Mouse (Mus musculus) midbrain, embryonic 16.5 days (tissue): ENCODE measurements around the gene Ptk6. TPM values are rescaled to one million over a fixed set of nuclear protein-coding genes. Genes with fewer than 3 reads are reported as not detected.

Source experiments
- ATAC-seq: fragments of 200-750 bp; cut with Nextera tagmentation; 2 replicates; pipeline ENCODE4 v1.8.0; 2017; ENCODE audit warnings: moderate TSS enrichment
- H3K27ac ChIP-seq: fragments of 300-500 bp; sonication (generic); 2 replicates; pipeline ENCODE4 v1.5.1; 2014; ENCODE audit warnings: mild to moderate bottlenecking, low read length, mixed read lengths
- H3K27me3 ChIP-seq: fragments of 300-500 bp; sonication (generic); 2 replicates; pipeline ENCODE4 v1.6.1; 2014; ENCODE audit warnings: low read depth, low read length, mixed read lengths; ENCODE audit not compliant: control insufficient read depth, insufficient read depth
- H3K36me3 ChIP-seq: fragments of 300-500 bp; sonication (generic); 2 replicates; pipeline ENCODE4 v1.6.1; 2014; ENCODE audit warnings: mild to moderate bottlenecking, low read length, moderate library complexity, mixed read lengths; ENCODE audit not compliant: control insufficient read depth, insufficient read depth
- H3K4me1 ChIP-seq: fragments of 300-500 bp; sonication (generic); 2 replicates; pipeline ENCODE4 v1.6.1; 2014; ENCODE audit warnings: mild to moderate bottlenecking, low read length, mixed read lengths; ENCODE audit not compliant: control insufficient read depth, insufficient read depth
- H3K4me2 ChIP-seq: fragments of 300-500 bp; sonication (generic); 2 replicates; pipeline ENCODE4 v1.6.1; 2014; ENCODE audit warnings: mild to moderate bottlenecking, low read length, mixed read lengths
- H3K4me3 ChIP-seq: fragments of 300-500 bp; sonication (generic); 2 replicates; pipeline ENCODE4 v1.5.1; 2014; ENCODE audit warnings: low read depth, mild to moderate bottlenecking, low read length, moderate library complexity, mixed read lengths
- H3K9ac ChIP-seq: fragments of 300-500 bp; sonication (generic); 2 replicates; pipeline ENCODE4 v1.6.1; 2014; ENCODE audit warnings: low read depth, low read length, mixed read lengths
- H3K9me3 ChIP-seq: fragments of 300-500 bp; sonication (generic); replicated peaks from 2 replicates; pipeline ENCODE4 v1.6.1; 2014; ENCODE audit warnings: mild to moderate bottlenecking, low read length, mixed read lengths; ENCODE audit not compliant: control insufficient read depth, poor library complexity, severe bottlenecking
- whole genome bisulfite sequencing: fragments of 180-500 bp; shearing (Covaris S2); extraction: QIAGEN DNeasy Blood & Tissue Kit; methylation state at CpG from one replicate; pipeline ENCODE4 v1.1.7; 2014; 5-methylcytosine and 5-hydroxymethylcytosine counted together
- polyA plus RNA-seq: library from polyadenylated mRNA; unstranded; fragments of >200 nt; fragmentation: Nextera tagmentation; extraction: Ambion mirVana; gene quantifications from 2 replicates; pipeline ENCODE4 v1.2.1, GENCODE M21; 2015

Gene Ptk6
- polyA plus RNA-seq, 1 experiment from 2014 or later: not detected

- Histone ChIP-seq H3K36me3 (peaks cover 21% of the 10 kb centered on the region), H3K4me3 (no peak overlapping the region), H3K9ac (no peak overlapping the region), H3K27me3 (peaks cover 5% of the 10 kb centered on the region), H3K27ac (no peak overlapping the region), H3K4me2 (no peak overlapping the region; the same call in 1 of the 2 replicates), H3K4me1 (peaks cover 33% of the 10 kb centered on the region), H3K9me3 (no peaks in the 10 kb centered on the region)
- 5% methylated on average over 1 of the region's 1 CpGs for WGBS
- no peak for ATAC-seq
These were observed 48.8 kb downstream of the Ptk6 start for GRCm38 (mm10) chr2:181153837-181154236.

- no peak overlapping the region for H3K4me2 ChIP-seq
- peaks cover 31% of the 10 kb centered on the region for H3K4me1 ChIP-seq
- peaks cover 21% of the 10 kb centered on the region for H3K36me3 ChIP-seq
- H3K27ac ChIP-seq: no peak overlapping the region
- H3K4me3 ChIP-seq: no peak overlapping the region
- ATAC-seq: no peak
- WGBS: 84% methylated on average over 1 of the region's 1 CpGs
- no peaks in the 10 kb centered on the region for H3K9me3 ChIP-seq
- H3K9ac ChIP-seq: no peak overlapping the region
- peaks cover 5% of the 10 kb centered on the region for H3K27me3 ChIP-seq
These were observed 49.5 kb downstream of the Ptk6 start for GRCm38 (mm10) chr2:181153131-181153530.

- H3K27me3 ChIP-seq: peaks cover 5% of the 10 kb centered on the region
- no peak overlapping the region for H3K4me3 ChIP-seq
- peaks cover 21% of the 10 kb centered on the region for H3K36me3 ChIP-seq
- no peak for ATAC-seq
- 96% methylated on average over 17 of the region's 17 CpGs for WGBS
- H3K9ac ChIP-seq: no peak overlapping the region
- no peak overlapping the region for H3K4me2 ChIP-seq
- H3K9me3 ChIP-seq: no peaks in the 10 kb centered on the region
- peaks cover 32% of the 10 kb centered on the region for H3K4me1 ChIP-seq
- no peak overlapping the region for H3K27ac ChIP-seq
These were observed 49.9 kb downstream of the Ptk6 start for GRCm38 (mm10) chr2:181152701-181153100.

GRCm38 (mm10) chr2:181150281-181150680, 52.3 kb downstream of the Ptk6 start:
- H3K27me3 ChIP-seq: peaks cover 5% of the 10 kb centered on the region
- no peak overlapping the region for H3K27ac ChIP-seq
- H3K36me3 ChIP-seq: peaks cover 21% of the 10 kb centered on the region
- no peak overlapping the region for H3K4me3 ChIP-seq
- no peak overlapping the region for H3K9ac ChIP-seq
- no peak for ATAC-seq
- H3K9me3 ChIP-seq: no peaks in the 10 kb centered on the region
- H3K4me2 ChIP-seq: no peak overlapping the region
- peaks cover 21% of the 10 kb centered on the region for H3K4me1 ChIP-seq
- WGBS: 78% methylated on average over 6 of the region's 6 CpGs

GRCm38 (mm10) chr2:181148318-181148955, 54.2 kb downstream of the Ptk6 start:
- Histone ChIP-seq H3K4me3 (peak overlapping the region; percentile 30), H3K27ac (no peak overlapping the region), H3K27me3 (peaks cover 5% of the 10 kb centered on the region), H3K4me2 (peak overlapping the region; percentile 61), H3K9ac (no peak overlapping the region), H3K4me1 (peaks cover 10% of the 10 kb centered on the region), H3K9me3 (no peaks in the 10 kb centered on the region), H3K36me3 (peaks cover 19% of the 10 kb centered on the region)
- 12% methylated on average over 29 of the region's 31 CpGs for WGBS
- ATAC-seq: no peak

- H3K9ac ChIP-seq: no peak overlapping the region; the same call in 1 of the 2 replicates
- no peak for ATAC-seq
These were observed 54.9 kb downstream of the Ptk6 start for GRCm38 (mm10) chr2:181147546-181148317.

GRCm38 (mm10) chr2:181146976-181147545, 55.5 kb downstream of the Ptk6 start:
- Histone ChIP-seq H3K27ac (no peak overlapping the region), H3K9me3 (no peaks in the 10 kb centered on the region), H3K4me1 (peaks cover 10% of the 10 kb centered on the region), H3K9ac (no peak overlapping the region), H3K27me3 (peaks cover 5% of the 10 kb centered on the region), H3K4me3 (no peak overlapping the region), H3K36me3 (peaks cover 10% of the 10 kb centered on the region), H3K4me2 (no peak overlapping the region)
- ATAC-seq: no peak
- 52% methylated on average over 4 of the region's 4 CpGs for WGBS

More at GRCm38 (mm10) chr2:181147546-181148317, 54.9 kb downstream of the Ptk6 start:
- H3K36me3 ChIP-seq: peaks cover 13% of the 10 kb centered on the region
- no peaks in the 10 kb centered on the region for H3K9me3 ChIP-seq
- WGBS: 2% methylated on average over 43 of the region's 61 CpGs
- H3K4me1 ChIP-seq: peaks cover 10% of the 10 kb centered on the region
- peaks cover 5% of the 10 kb centered on the region for H3K27me3 ChIP-seq
- peak overlapping the region; percentile 30 for H3K4me3 ChIP-seq
- H3K27ac ChIP-seq: no peak overlapping the region
- H3K4me2 ChIP-seq: peak overlapping the region; percentile 61

GRCm38 (mm10) chr2:181144675-181145074, 57.9 kb downstream of the Ptk6 start:
- H3K36me3 ChIP-seq: peaks cover 3% of the 10 kb centered on the region; the same call in 1 of the 2 replicates
- no peak overlapping the region for H3K27ac ChIP-seq
- H3K27me3 ChIP-seq: no peaks in the 10 kb centered on the region
- no peaks in the 10 kb centered on the region for H3K9me3 ChIP-seq
- H3K4me3 ChIP-seq: no peak overlapping the region
- WGBS: 86% methylated on average over 2 of the region's 2 CpGs
- no peak overlapping the region for H3K4me2 ChIP-seq
- ATAC-seq: no peak
- no peak overlapping the region for H3K9ac ChIP-seq
- peaks cover 10% of the 10 kb centered on the region for H3K4me1 ChIP-seq
